Mouse (Mus musculus): ENCODE results near the gene Napsa.

DNA sequence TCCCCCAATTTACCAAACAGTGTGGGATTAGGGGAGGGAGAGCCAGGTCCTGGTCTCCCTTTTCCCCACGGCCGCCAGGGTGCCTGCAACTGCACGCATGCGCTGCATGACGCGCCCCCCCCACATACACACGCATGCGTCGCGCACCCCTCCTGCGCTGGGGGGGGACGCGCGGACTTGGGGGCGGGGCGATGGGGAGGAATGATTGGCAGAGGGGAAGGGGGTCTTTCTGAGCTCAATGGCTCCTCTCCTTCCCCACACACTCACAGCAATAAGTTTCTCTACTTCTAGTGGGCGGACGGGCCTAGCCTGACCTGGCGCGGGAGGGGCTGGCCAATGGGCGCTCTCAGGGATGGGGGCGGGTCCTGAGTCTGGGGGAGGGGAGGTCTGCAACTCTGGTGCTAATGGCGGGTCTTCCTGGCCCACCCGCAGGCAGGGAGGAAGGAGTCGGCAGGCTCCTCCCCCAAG, 32.0 kb downstream of the Napsa start:
- TF ChIP-seq POLR2A (IDR thresholded peaks at IDR 0.05; ENCODE audit: low read depth, low read length) (no peak), CTCF (IDR thresholded peaks at IDR 0.05; ENCODE audit: extremely low read depth, insufficient read depth, insufficient read length, insufficient replicate concordance) (no peak)
